Mouse (Mus musculus) heart, postnatal 36 days (tissue): ENCODE results near the gene Gm42688. TPM values are rescaled to one million over a fixed set of nuclear protein-coding genes. Genes with fewer than 3 reads are reported as not detected.

Source experiments
- DNase-seq, 2 experiments: peaks; one replicate each; pipeline ENCODE4 v3.0.0; 2021 to 2022
- intact Hi-C: fragments of 180-260 bp; cut with DNase I; formaldehyde crosslinking; loops from one replicate; pipeline ENCODE4 v1.15.1; 2025
- total RNA-seq, 2 experiments: library from RNA; stranded (reverse); gene quantifications; 2 replicates each; pipeline ENCODE4 v1.2.3; 2021

Gm42688 gene
- total RNA-seq, 2 experiments from 2014 or later, result 1.1 to 1.4 TPM

- intact Hi-C loops, result no loop called here
- DNase-seq, result no peak
These were observed 17.9 kb upstream of the Gm42688 start for GRCm38 (mm10) chr6:83083497-83083896.

DNA sequence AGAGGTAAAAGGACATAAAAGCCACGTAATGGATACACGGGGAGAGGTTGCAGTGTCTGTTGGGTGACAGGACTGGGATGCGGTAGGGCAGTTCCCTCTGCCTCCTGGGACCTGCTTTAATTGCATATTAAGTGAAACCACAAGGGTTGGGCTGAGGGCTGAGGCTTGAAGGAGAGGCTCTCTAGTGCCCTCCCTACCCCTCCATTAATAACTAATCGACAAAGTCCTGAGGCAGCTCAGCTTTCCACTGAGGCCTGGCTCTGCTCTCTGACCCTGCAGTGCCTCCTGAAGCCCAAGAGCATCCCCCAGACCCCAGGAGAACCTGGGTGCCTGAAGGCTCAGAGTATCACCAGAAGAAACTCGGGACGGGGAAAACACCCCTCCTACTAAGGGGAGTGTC is 16.9 kb upstream of the Gm42688 start:
- DNase-seq, result no peak
- intact Hi-C loops, result no loop called here

GRCm38 (mm10) chr6:83086121-83087035 is 15.0 kb upstream of the Gm42688 start, which contains the start of gene Lbx2:
Gene Lbx2 (plus strand): TSS chr6:83086367.
- intact Hi-C loops, result no loop called here
- peak in 1 of 2 experiments; percentile 18 for DNase-seq

GRCm38 (mm10) chr6:83087205-83087925 is 14.1 kb upstream of the Gm42688 start:
- DNase-seq, result peak; percentile 45 to 47
- intact Hi-C loops, result no loop called here

DNA sequence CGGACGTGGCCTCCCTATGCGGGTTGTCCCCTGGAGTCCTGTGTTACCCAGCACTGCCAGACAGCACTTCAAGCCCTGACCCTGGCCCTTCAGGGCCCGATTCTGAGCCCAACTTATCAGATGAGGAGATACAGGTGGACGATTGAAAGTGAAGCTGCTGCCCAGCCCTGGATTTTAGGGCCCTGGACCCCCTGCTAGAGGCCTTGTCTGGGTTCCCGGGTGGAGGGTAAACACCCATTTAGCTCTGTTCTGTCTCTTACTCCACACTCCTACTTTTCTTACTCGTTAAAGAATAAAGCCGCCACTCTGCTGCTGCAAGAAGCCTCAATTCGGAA is 13.5 kb upstream of the Gm42688 start:
- intact Hi-C loops, result no loop called here

DNA sequence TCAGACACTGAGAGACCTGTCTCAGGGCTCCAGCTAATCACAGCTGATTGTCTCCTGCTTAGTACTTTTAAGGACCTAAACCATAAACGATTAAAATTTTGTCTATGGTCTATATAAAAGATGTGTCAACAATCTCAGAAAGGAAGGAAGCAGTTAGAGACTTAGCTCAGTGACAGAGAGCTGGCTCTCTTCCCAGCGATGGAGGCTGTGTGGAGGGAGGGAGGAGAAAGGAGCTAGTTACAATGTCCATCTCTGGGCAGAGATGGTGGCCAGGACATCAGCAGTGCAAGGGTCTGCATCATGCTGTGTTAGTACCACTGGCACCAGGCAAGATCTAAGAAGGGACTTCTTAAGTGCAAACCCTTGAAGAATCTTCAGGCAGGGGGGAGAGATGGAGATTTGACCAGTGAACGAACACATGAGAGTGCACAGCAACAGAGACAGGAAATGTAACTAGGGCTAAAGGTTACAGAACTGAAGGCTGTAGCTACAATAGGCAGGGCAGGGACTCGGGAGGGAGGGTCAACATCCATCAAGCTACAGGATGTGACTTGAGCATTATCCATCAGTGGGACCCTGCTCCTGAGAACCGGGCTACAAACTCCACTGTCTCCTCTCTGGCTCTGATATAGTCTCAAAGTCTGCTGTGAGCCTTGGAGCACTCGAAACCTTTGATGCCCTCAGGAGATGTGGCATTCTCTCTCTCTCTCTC is 8.8 kb upstream of the Gm42688 start:
- intact Hi-C loops, result no loop called here
- no peak for DNase-seq

More for the DNA sequence above, 13.5 kb upstream of the Gm42688 start:
- DNase-seq, result peak in 1 of 2 experiments; percentile 47

DNA sequence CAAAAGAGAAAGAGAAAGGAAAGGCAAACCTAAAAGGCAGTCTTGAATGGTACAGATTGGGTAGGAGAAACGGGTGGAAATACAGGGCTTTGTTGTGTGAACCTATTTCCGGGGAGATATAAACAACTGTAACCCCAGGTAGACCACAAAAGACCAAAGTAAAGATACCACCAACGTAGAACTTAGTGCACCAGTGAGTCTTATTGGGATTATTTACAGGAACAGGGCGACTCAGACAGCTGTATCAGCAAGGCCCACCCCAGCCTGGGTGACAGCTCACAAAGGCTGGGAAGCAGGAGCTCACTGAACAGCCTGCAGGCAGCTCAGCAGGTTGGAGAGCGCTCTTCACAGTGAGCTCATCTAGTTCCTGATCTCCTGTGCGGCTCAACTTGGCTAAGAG is 5.4 kb upstream of the Gm42688 start:
- DNase-seq, result no peak
- intact Hi-C loops, result no loop called here

GRCm38 (mm10) chr6:83098411-83098810 is 3.0 kb upstream of the Gm42688 start:
- DNase-seq, result no peak
- intact Hi-C loops, result no loop called here

DNA sequence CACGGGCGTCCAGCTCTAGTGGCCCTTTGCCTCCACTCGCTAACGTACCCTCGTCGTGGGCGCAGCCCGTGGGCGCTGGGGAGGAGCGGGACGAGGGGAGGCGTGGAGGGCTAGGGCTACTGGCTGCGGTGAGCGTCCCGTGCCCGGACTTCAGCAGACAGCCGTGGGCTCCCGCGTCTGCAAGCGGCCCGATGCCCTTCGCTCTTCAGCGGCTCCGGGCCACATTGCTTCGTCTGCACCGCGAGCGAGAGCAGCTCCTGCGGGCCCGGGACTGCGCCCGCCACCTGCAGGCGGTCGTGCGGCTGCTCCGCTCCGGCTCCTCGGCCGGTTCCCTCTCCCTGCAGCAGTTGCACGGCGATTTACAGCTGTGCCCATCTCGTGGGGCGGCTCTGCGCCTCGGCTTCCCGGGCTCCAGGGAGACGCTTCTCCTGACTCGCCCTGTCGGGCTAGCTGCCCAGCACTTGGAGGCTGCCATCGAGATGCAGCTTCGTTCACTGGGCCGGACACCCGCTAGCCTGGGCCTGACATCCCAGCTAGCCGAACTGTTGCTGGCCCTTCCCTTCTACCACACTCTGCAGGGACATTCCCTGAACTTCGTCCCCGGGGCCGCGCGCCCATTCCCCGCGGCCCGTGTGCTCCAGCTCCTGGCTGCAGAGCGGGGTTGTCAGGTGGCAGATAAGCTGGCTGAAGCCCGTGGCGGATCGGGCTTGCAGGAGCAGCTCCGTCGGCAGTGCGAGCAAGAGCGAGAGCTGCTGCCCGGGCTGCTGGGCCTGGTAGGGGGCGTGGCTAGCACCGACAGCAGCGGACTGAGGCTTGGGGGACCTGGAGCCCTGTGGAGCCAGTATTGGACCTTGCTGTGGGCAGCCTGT is 505 bp downstream of the Gm42688 start:
- peak; percentile 59 to 63 for DNase-seq
- intact Hi-C loops, result loop anchor here (1.0 kb wide), 3 partner anchors 24 to 106 kb away; partner anchors contain the start of gene Aup1

DNA sequence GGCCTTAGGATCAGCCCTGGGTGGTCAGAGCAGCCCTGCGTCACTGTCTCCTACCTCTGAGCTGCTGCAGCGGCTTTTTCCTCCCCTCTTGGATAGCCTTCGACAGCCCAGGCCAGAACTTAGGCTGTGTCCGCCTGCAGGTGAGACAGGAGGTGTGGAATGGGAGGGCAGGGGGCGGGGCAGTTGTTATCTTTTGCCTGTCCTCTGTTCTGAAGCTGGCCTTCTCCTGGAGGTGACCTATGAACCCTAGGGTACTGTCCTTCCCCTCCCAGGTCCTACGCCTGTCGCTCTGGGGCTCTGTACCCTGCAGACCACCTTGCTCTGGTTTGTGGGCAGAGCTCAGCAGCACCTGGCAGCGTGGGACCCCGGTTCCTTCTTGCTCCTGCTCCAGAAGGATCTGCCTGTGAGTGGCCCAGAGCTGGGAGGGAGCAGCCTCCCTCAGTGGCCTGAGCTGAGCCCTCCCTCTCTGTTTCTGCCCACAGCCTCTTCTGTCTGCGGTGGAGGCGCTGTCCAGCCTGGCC is 1.8 kb downstream of the Gm42688 start:
- intact Hi-C loops, result no loop called here
- no peak for DNase-seq

- intact Hi-C loops, result no loop called here
- no peak for DNase-seq
These were observed 2.7 kb downstream of the Gm42688 start for GRCm38 (mm10) chr6:83104158-83104557.

DNA sequence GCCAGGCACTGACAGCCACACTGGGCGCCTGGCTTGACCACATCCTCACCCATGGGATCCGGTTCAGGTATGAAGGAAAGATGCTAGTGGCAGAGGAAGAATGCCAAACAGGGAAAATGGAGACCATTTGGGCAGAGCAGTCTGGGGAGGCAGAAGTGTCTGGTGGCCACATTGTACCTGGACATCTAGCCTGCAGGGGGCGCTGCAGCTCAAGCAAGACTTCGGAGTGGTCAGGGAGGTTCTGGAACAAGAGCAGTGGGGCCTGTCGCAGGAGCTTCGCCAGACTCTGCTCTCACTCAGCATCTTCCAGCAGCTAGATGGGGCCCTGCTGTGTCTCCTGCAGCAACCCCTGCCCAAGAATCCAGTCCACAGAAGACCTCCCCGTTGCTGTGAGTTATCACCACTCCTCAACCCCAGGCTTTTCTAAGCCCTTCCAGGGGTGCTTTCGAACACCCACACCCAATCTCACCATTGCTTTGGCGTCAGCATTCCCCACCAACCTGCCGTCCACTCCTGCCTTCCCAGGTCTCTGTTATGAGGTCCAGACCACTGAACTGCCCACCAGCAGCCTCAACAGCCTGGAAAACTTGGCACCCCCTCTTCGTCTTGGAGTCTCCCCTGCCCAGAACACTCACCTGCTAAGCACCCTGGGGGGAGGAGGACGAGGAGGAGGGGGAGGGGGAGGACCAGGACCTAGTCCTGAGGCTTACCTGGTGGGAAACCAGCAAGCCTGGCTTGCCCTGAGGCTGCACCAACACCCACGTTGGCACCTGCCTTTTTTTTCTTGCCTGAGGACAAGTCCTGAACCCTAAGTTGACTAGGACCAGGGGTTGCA is 6.4 kb downstream of the Gm42688 start:
- intact Hi-C loops, result loop anchor here (5.0 kb wide), 1 partner anchor 170 kb away; no protein-coding TSS in a partner anchor
- DNase-seq, result peak; percentile 75 to 81

GRCm38 (mm10) chr6:83108762-83109668 is 7.6 kb downstream of the Gm42688 start, which contains the start of gene Mrpl53:
Gene Mrpl53 (plus strand): TSS chr6:83109040.
- DNase-seq, result peak; percentile 85 to 88
- intact Hi-C loops, result loop anchor here (5.0 kb wide), 1 partner anchor 168 kb away; no protein-coding TSS in a partner anchor

GRCm38 (mm10) chr6:83111510-83112136 is 10.2 kb downstream of the Gm42688 start:
- intact Hi-C loops, result no loop called here
- DNase-seq, result no peak

- intact Hi-C loops, result no loop called here
- DNase-seq, result peak; percentile 95 to 96
These were observed 13.7 kb downstream of the Gm42688 start, which contains the start of gene Mogs for GRCm38 (mm10) chr6:83115011-83115671. Gene Mogs (plus strand): TSS chr6:83115496.

DNA sequence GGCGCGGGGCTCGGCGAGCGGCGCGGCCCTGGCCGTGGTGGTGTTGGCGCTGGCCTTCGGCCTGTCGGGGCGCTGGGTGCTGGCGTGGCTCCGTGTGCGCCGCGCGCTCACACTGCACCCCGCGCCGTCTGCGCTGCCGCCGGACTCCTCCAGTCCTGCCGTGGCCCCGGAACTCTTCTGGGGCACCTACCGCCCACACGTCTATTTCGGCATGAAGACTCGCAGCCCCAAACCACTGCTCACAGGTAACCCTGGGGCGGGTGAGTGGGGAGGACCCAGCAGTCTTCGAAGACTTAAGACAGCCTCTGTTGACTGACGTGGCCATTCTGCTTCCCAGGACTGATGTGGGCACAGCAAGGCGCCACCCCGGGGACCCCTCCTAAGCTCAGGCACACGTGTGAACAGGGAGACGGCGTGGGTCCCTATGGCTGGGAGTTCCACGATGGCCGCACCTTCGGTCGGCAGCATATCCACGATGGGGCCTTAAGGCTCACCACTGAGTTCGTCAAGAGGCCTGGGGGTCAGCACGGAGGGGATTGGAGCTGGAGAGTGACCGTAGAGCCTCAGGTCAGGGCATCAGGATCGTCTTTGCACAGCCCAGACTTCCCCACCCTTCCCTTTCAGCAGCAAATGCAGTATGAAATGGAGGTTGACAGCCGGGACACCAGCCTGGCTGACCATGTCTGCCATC is 14.4 kb downstream of the Gm42688 start:
- no peak for DNase-seq
- intact Hi-C loops, result loop anchor here (2.0 kb wide), 1 partner anchor 45 kb away; no protein-coding TSS in a partner anchor
